Mouse (Mus musculus) liver, embryonic 14.5 days (tissue): ENCODE measurements around the gene Ooep.

ENCODE experiments used
- CTCF ChIP-seq: IDR thresholded peaks from 2 replicates; pipeline ENCODE4 v1.5.1; 2016; ENCODE audit warnings: antibody characterized with exemption, low read depth, control low read depth
- EP300 ChIP-seq: IDR thresholded peaks from 2 replicates; pipeline ENCODE4 v1.6.1; 2016; ENCODE audit warnings: antibody characterized with exemption, low read depth

DNA sequence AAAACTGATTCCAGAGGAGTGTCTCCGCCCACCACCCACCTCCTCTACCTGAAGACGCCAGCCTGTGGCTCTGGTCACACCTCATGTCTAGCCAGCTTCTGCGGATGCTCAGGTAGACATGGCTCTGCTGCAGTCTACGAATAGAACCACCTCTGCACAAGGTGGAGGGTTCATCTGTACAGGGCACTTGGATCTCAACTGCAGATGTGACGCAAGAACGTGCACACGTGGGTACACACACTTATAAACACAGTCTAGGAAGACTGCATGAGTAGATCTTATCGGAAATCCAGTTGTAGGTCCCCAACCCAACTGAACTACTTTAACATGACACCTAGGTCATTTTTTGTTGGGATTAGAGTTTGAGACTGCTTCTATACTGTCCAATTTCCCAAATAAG, 22.9 kb downstream of the Ooep start, which contains the start of gene Gsta2:
- no peak for TF ChIP-seq EP300
- TF ChIP-seq CTCF, result no peak
